Mouse (Mus musculus) forebrain, embryonic 13.5 days (tissue): ENCODE data around the gene Nat8f4. TPM values are rescaled to one million over a fixed set of nuclear protein-coding genes. Genes with fewer than 3 reads are reported as not detected.

Source experiments
- ATAC-seq: fragments of 200-750 bp; cut with Nextera tagmentation; 2 replicates; pipeline ENCODE4 v1.8.0; 2017
- H3K27ac ChIP-seq: fragments of 300-500 bp; sonication (generic); 2 replicates; pipeline ENCODE4 v1.5.1; 2015; ENCODE audit warnings: inconsistent platforms, mild to moderate bottlenecking, moderate library complexity
- H3K27me3 ChIP-seq: fragments of 300-500 bp; sonication (generic); 2 replicates; pipeline ENCODE4 v1.6.1; 2015; ENCODE audit warnings: mild to moderate bottlenecking, inconsistent platforms
- H3K36me3 ChIP-seq: fragments of 300-500 bp; sonication (generic); 2 replicates; pipeline ENCODE4 v1.6.1; 2015; ENCODE audit warnings: mild to moderate bottlenecking, inconsistent platforms; ENCODE audit not compliant: poor library complexity, severe bottlenecking
- H3K4me1 ChIP-seq: fragments of 300-500 bp; sonication (generic); 2 replicates; pipeline ENCODE4 v1.6.1; 2015; ENCODE audit warnings: inconsistent platforms
- H3K4me2 ChIP-seq: fragments of 300-500 bp; sonication (generic); 2 replicates; pipeline ENCODE4 v1.6.1; 2015; ENCODE audit warnings: inconsistent platforms, mild to moderate bottlenecking, moderate library complexity
- H3K4me3 ChIP-seq: fragments of 300-500 bp; sonication (generic); 2 replicates; pipeline ENCODE4 v1.5.1; 2015; ENCODE audit warnings: mild to moderate bottlenecking, inconsistent platforms
- H3K9ac ChIP-seq: fragments of 300-500 bp; sonication (generic); 2 replicates; pipeline ENCODE4 v1.6.1; 2015; ENCODE audit warnings: mild to moderate bottlenecking, inconsistent platforms
- H3K9me3 ChIP-seq: fragments of 300-500 bp; sonication (generic); replicated peaks from 2 replicates; pipeline ENCODE4 v1.6.1; 2016; ENCODE audit warnings: inconsistent platforms
- WGBS: fragments of 180-500 bp; shearing (Covaris S2); methylation state at CpG from one replicate; pipeline ENCODE4 v1.1.7; 2015; 5-methylcytosine and 5-hydroxymethylcytosine counted together
- polyA plus RNA-seq: library from polyadenylated mRNA; unstranded; fragments of >200 nt; fragmentation: Nextera tagmentation; extraction: Ambion mirVana; gene quantifications from 2 replicates; pipeline ENCODE4 v1.2.1, GENCODE M21; 2015

The Nat8f4 gene
- polyA plus RNA-seq, 1 experiment from 2014 or later = 8.1 TPM

DNA sequence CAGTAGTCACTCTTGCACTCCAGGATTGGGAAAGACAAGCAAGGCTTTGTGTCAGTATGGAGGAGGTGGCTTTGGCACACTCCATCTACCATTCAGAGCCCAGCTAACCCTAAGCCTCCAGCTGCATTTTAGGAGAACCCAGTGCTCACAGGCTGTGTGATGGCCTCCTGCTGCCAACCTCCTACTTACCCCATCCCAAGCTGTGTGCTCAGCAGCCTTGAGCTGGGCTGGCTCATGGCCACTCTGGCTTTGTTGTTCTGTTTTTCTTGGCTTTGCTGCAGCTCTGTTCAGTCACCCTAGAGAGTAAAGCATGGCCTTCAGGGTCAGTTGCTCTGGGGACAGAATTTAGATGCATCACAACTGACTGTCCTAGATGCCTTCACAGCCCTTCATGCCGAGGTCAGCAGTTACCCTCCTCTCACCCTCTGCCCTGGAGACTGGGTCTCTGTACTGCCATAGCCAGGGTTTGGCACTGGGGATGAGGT, 48.4 kb downstream of the Nat8f4 start:
- Histone ChIP-seq H3K4me2 (no peak overlapping the region), H3K9me3 (no peaks in the 10 kb centered on the region), H3K36me3 (no peaks in the 10 kb centered on the region), H3K4me3 (no peak overlapping the region), H3K27ac (no peak overlapping the region), H3K9ac (no peak overlapping the region), H3K4me1 (no peaks in the 10 kb centered on the region), H3K27me3 (no peaks in the 10 kb centered on the region)
- peak; percentile 24; the same call in 1 of the 2 replicates for ATAC-seq
- 70% methylated on average over 1 of the region's 1 CpGs for WGBS

DNA sequence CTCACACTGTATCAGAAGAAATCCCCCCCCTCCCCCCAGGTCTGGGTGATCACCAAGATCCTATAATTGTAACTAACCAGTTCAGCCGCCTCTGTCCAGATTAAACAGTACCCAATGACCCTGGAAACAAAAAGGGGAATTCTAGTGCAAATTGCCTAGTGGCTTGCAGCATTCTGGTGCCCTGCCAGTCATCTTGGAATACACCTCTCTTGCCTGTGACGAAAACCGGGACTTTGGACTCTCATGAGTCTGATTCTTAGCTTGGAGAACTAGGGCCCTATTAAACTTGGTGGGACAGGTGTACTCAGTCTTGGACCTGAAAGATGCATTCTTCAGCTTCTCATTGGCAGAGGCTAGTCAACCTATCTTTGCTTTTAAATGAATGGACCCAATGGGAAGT, 51.2 kb downstream of the Nat8f4 start:
- WGBS = 68% methylated on average over 3 of the region's 3 CpGs
- no peak for ATAC-seq
- Histone ChIP-seq H3K27me3 (no peaks in the 10 kb centered on the region), H3K9ac (no peak overlapping the region), H3K4me3 (no peak overlapping the region), H3K4me1 (no peaks in the 10 kb centered on the region), H3K27ac (no peak overlapping the region), H3K36me3 (no peaks in the 10 kb centered on the region), H3K9me3 (no peaks in the 10 kb centered on the region), H3K4me2 (no peak overlapping the region)

DNA sequence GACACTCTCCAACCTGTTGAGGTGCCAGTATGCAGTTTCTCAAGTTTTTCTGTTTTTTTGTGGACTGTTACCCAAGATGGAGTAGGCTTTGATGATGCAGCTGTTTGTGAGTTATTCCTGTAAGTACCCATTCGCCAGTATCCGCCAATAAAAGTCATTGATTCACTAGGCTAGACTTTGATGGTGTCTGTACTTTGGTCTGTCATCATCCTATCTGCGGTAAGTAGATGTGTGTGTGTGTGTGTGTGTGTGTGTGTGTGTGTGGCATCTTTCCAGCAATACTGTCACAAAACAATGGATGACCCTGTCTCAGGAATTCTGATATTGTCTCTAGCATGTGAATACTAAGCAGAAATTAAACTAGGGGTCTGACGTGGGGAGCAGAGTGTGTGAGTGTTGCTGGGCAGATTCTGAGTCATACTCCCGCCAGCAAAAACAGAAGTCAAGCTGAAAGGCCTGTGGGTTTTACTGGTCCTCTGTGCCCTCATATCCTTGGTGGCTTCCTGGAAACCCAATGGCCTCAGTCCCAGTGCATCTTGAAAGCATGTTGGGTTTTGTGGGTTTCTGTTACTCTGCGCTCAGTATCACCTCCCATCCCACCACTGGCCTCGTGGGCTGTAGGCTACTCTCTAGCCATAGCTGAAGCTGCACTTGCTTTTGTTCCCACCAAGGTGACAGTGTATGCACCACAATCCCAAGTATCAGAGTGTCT, 53.5 kb downstream of the Nat8f4 start:
- Histone ChIP-seq H3K4me3 (no peak overlapping the region), H3K9ac (no peak overlapping the region), H3K4me1 (peaks cover 12% of the 10 kb centered on the region), H3K4me2 (no peak overlapping the region), H3K27ac (no peak overlapping the region), H3K27me3 (no peaks in the 10 kb centered on the region), H3K9me3 (no peaks in the 10 kb centered on the region), H3K36me3 (no peaks in the 10 kb centered on the region)
- no peak for ATAC-seq
- 92% methylated on average over 7 of the region's 7 CpGs for WGBS

DNA sequence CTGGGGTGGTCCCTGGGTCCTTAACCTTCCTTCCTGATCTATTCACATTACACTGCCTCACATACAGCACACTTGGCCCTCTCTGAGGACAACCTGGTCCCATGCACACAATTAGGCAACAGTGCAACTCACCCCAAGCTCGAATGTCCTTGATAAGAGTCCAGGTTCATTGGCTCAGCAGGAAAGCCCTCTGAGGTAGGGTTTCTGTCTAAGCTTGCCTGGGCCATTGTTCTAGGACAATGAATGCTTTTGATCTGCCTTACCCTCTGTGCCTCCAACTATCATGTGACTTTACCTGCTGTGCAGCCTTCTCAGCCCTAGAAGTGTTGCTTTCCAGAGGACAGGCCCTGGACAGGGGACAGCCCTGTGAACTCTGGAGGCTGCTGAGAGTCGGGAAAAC, 55.4 kb downstream of the Nat8f4 start:
- Histone ChIP-seq H3K27ac (no peak overlapping the region), H3K9ac (no peak overlapping the region), H3K27me3 (no peaks in the 10 kb centered on the region), H3K4me2 (no peak overlapping the region), H3K4me3 (no peak overlapping the region), H3K36me3 (no peaks in the 10 kb centered on the region), H3K9me3 (no peaks in the 10 kb centered on the region), H3K4me1 (peaks cover 12% of the 10 kb centered on the region)
- WGBS = 15% methylated on average over 2 of the region's 2 CpGs
- ATAC-seq = no peak

Other genes starting within 250 kb of the Nat8f4 start
- gene Nat8f7, start 191.7 kb downstream of the Nat8f4 start, polyA plus RNA-seq = not detected in 2 replicates
- gene Nat8f3, start 139.1 kb downstream of the Nat8f4 start, polyA plus RNA-seq = 0.23 TPM in 1 of 2 replicates, not detected in the other
- gene Nat8f6, start 83.9 kb downstream of the Nat8f4 start, polyA plus RNA-seq = not detected in 2 replicates
- not detected in 2 replicates for gene Nat8f5, start 83.9 kb downstream of the Nat8f4 start, polyA plus RNA-seq
- gene Nat8, start 72.8 kb downstream of the Nat8f4 start, polyA plus RNA-seq = not detected in 2 replicates
- gene Nat8f2, start 35.7 kb downstream of the Nat8f4 start, polyA plus RNA-seq = not detected in 2 replicates
- gene Tprkb, start 7.0 kb upstream of the Nat8f4 start, polyA plus RNA-seq = 42.5 and 47.6 TPM in 2 replicates
- gene Nat8f1, start 10.8 kb upstream of the Nat8f4 start, polyA plus RNA-seq = 9.2 and 10.8 TPM in 2 replicates
- gene Dusp11, start 56.8 kb upstream of the Nat8f4 start, polyA plus RNA-seq = 36.9 and 43.5 TPM in 2 replicates
- not detected in 2 replicates for gene Figla, start 111.3 kb upstream of the Nat8f4 start, polyA plus RNA-seq
- gene Add2, start 123.8 kb upstream of the Nat8f4 start, polyA plus RNA-seq = 155 and 172 TPM in 2 replicates